Mouse (Mus musculus): ENCODE data around the gene Arpc1a. TPM values are rescaled to one million over a fixed set of nuclear protein-coding genes. Genes with fewer than 3 reads are reported as not detected.
A peak's percentile ranks its signal among the peaks of the same experiment; 100 is the strongest.
"Not testable (repeated sequence)": the region's sequence is repeated elsewhere in the genome, so short reads cannot be mapped to it uniquely, and the experiment has no call there.

Gene Arpc1a
- total RNA-seq, 2 experiments from 2014 or later, result 23.8 to 30.3 TPM

DNA sequence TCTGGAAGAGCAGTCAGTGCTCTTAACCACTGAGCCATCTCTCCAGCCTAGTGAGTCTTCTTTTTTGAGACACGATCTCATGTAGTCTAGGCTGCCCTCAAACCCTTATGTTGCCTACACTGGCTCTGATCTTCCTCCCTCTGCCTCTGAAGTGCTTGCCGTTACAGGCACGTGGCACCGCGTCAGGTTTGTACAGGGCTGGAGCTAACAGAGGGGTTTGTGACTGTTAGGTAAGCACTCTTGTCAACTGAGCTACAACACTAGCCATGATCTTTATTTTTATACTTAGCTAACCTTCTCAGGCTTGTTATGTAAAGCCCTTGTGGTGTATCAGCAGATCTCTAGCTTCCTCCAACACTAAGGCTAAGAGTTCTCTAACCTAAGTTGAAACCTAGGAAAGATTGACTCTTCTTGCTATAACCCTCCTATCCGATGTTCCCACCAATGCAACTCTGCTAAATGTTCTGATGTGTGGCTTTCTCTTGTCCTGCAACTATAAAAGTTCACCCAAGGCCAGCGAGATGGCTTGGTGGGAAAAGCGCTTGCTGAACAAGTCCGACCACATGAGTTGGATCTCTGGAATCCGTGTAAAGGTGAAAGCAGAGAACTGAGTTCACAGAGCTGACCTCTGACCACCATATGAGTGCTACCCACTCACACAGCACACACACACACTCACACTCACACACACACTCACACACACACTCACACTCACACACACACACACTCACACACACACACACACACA is 1.6 kb upstream of the Arpc1a start:
- no peak for DNase-seq
- TF ChIP-seq CTCF (IDR thresholded peaks at IDR 0.05), result no peak
- intact Hi-C loops (cut with DNase I), result loop anchor here (10.0 kb wide), 1 partner anchor 153 kb away; the partner anchor contains the start of gene Zfp655
- Histone ChIP-seq H3K27ac (no peak overlapping the region), H3K4me3 (no peak overlapping the region)

DNA sequence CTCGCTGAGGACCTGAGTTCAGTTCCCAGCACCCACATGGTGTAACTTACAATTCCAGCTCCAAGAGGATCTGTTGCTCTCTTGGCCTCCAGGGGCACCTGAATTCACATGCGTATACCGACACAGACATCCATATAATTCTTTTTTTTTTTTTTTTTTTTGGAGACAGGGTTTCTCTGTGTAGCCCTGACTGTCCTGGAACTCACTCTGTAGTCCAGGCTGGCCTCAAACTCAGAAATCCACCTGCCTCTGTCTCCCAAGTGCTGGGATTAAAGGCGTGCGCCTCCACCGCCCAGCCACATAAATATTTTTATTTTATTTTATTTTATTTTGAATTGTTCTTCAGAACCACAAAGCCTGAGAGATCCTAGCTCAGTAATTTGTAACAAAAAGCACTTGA is 429 bp upstream of the Arpc1a start:
- intact Hi-C loops (cut with DNase I), result loop anchor here (10.0 kb wide), 1 partner anchor 152 kb away; the partner anchor contains the start of gene Zfp655
- Histone ChIP-seq H3K27ac (peak overlapping the region; percentile 92), H3K4me3 (peak overlapping the region; percentile 96)
- not testable (repeated sequence) for DNase-seq

DNA sequence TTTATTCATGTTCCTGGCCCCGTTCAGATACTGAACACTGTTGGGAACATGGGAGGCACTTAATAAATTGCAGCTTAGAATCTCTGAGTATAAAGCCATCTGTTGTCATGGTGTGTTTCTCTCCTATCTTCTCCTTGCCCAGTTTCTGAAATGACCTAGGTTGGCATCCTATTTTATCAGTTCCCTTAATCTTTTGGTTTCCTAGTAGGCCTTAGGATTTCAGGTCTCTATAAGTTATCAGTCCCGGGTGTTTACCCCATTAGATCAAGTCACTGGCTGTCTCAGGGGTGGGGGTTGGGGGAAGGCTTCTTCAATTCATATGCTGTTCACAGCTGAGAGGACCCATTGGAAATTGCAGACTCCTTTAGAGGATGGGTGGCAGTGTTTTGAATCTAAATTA is 1.2 kb downstream of the Arpc1a start:
- Histone ChIP-seq H3K4me3 (peak overlapping the region; percentile 96), H3K27ac (no peak overlapping the region; the same call in 1 of the 2 replicates)
- DNase-seq, result no peak
- intact Hi-C loops (cut with DNase I), result loop anchor here (10.0 kb wide), 1 partner anchor 150 kb away; the partner anchor contains the start of gene Zfp655
- TF ChIP-seq CTCF (IDR thresholded peaks at IDR 0.05), result no peak

DNA sequence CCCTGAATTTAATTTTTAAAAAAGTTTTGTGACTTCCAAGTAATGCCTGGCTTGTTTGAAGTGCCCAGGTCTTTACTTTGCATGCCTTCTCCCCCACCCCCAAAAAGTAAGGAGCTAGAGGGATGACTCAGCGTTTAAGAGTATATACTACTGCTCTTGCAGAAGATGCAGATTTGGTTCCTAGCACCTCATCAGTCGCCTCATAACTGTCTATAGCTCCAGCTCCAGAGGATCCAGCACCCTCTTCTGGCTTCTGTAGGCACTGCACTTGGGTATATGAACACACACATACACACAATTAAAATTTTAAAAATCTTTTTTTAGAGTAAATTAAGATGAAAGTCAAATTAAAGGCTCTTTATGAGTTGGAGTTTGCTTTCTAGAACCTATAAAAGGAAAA is 4.6 kb downstream of the Arpc1a start:
- no peak for DNase-seq
- 0 out of 2 replicates have a peak, but pooled peaks have one; percentile 6 for TF ChIP-seq CTCF (IDR thresholded peaks at IDR 0.05)
- Histone ChIP-seq H3K27ac (no peak overlapping the region), H3K4me3 (no peak overlapping the region)
- intact Hi-C loops (cut with DNase I), result loop anchor here (10.0 kb wide), 1 partner anchor 147 kb away; the partner anchor contains the start of gene Zfp655

DNA sequence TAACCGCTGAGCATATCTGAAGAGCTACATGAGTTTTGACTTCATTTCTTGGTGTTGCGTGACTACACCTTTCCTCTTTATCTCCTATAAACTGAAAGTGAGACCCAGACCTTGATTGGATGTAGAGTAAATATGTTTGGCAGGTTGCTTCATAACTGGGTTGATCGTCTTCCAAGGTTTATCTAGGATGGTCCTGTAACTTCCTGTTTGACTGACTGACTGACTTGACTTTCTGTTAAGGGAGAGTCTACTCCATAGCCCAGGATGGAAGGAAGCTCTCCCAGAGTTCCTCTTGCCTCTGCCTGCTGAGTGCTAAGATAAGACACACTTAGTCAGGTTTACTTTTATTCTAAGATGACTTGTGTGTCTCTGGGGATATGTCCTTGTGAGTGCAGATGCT is 6.2 kb downstream of the Arpc1a start:
- no peak for TF ChIP-seq CTCF (IDR thresholded peaks at IDR 0.05)
- intact Hi-C loops (cut with DNase I), result loop anchor here (10.0 kb wide), 1 partner anchor 145 kb away; the partner anchor contains the start of gene Zfp655
- Histone ChIP-seq H3K4me3 (no peak overlapping the region), H3K27ac (no peak overlapping the region)
- DNase-seq, result no peak

GRCm38 (mm10) chr5:145096195-145096594 is 12.6 kb downstream of the Arpc1a start:
- intact Hi-C loops (cut with DNase I), result no loop called here
- Histone ChIP-seq H3K27ac (no peak overlapping the region), H3K4me3 (no peak overlapping the region)
- no peak for DNase-seq
- no peak for TF ChIP-seq CTCF (IDR thresholded peaks at IDR 0.05)

- no peak for DNase-seq
- Histone ChIP-seq H3K27ac (no peak overlapping the region), H3K4me3 (no peak overlapping the region)
- intact Hi-C loops (cut with DNase I), result no loop called here
- TF ChIP-seq CTCF (IDR thresholded peaks at IDR 0.05), result no peak
Measured at GRCm38 (mm10) chr5:145098340-145098821, 14.8 kb downstream of the Arpc1a start.

- intact Hi-C loops (cut with DNase I), result no loop called here
- no peak for DNase-seq
- TF ChIP-seq CTCF (IDR thresholded peaks at IDR 0.05), result no peak
- H3K4me3 ChIP-seq, result no peak overlapping the region
- no peak overlapping the region for H3K27ac ChIP-seq
Measured at GRCm38 (mm10) chr5:145100960-145101359, 17.3 kb downstream of the Arpc1a start.

DNA sequence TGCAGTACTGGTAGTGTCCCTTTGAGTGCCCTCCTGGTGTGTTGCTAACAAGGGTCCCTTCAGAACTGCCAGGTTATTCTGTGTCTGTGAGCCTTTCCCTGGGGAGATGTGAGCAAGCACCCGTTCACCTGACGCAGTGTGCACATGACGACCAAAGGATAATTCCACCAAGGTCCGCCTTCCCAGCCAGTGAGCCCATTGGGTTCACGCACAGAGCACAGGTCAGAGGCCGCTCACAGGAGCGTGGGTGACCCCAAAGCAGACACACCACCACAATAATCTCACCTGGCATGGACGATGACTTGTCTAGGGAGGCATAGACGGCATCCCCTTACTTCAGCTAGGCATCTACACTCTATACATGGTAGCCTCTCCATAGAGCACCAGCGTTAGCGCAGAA is 17.8 kb downstream of the Arpc1a start:
- intact Hi-C loops (cut with DNase I); DNase-seq; H3K4me3 ChIP-seq; H3K27ac ChIP-seq: not testable (repeated sequence)

- intact Hi-C loops (cut with DNase I), result no loop called here
- no peak for TF ChIP-seq CTCF (IDR thresholded peaks at IDR 0.05)
- DNase-seq, result no peak
- no peak overlapping the region for H3K4me3 ChIP-seq
- H3K27ac ChIP-seq, result no peak overlapping the region
Measured at GRCm38 (mm10) chr5:145102706-145103105, 19.1 kb downstream of the Arpc1a start.

DNA sequence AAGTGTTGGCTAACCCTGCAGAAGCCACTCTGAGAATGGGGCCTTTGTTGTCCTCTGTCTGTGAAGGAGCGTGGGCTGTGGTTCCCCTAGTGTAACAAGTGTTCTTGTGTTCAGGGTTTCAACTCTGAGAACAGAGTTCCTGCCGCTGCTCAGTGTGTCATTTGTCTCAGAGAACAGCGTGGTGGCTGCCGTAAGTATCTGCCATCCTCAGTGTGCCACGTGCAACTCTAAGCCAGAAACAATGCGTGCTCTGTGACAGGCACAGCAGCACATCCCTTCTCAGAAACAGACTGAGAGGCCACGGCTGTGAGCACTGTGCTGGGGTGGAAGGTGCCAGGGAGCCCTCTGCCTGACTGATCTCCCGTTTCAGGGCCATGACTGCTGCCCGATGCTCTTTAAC is 20.7 kb downstream of the Arpc1a start:
- Histone ChIP-seq H3K27ac (no peak overlapping the region), H3K4me3 (no peak overlapping the region)
- no peak for TF ChIP-seq CTCF (IDR thresholded peaks at IDR 0.05)
- intact Hi-C loops (cut with DNase I), result no loop called here
- DNase-seq, result no peak

DNA sequence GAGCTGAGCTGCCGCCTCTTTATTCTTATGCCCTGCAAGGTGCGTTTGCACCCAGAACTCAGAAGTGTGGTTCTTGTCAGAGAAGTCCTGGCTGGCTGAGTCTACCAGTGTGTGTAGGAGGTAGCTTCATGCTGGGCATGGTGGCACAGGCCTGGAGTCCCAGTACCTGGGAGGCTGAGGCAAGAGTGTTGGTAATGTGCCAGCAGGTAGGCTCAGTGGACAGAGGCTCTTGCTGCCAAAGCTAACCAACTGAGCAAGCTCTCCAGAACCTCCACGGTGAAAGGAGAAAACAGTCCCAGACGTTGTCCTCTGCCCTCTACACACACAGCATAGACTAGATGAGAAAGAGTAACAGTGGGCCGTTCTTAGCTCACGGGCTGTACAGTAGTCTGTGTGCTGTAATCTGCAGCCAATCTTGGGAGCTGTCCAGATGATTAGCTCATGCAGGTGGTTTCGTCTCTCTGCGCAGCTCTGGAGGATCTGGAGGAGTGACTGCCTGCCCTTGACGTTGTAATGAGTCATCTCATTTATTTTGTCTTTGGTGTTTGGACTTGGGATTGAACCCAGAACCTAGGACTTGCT is 22.2 kb downstream of the Arpc1a start:
- no peak overlapping the region for H3K4me3 ChIP-seq
- TF ChIP-seq CTCF (IDR thresholded peaks at IDR 0.05), result no peak
- DNase-seq, result no peak
- H3K27ac ChIP-seq, result no peak overlapping the region
- intact Hi-C loops (cut with DNase I), result no loop called here

DNA sequence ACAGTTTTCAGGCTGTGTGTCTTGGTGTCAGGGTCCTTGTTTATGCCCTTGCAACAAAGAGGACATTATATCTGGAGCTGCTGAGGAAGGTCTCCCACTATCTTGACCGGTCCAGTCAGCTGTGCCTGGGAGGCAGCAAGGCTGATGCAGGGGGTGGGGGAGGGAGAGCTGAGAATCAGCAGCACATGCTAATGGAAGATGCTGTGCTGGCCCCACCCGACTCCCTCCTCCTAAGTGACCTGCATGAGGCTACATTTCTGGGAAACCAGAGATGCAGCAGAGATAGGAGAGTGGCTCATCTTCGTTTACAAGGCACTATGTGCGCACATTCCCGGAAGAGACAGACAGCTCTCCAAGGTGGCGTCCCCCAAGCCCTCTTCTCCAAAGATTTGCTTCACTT is 26.8 kb downstream of the Arpc1a start:
- DNase-seq, result no peak
- intact Hi-C loops (cut with DNase I), result no loop called here
- Histone ChIP-seq H3K27ac (no peak overlapping the region), H3K4me3 (no peak overlapping the region)
- TF ChIP-seq CTCF (IDR thresholded peaks at IDR 0.05), result no peak

Measured in gastrocnemius, adult 2 months (tissue).